20 mouse cellular contexts compared by ENCODE assay signal in the genomic region with DNA sequence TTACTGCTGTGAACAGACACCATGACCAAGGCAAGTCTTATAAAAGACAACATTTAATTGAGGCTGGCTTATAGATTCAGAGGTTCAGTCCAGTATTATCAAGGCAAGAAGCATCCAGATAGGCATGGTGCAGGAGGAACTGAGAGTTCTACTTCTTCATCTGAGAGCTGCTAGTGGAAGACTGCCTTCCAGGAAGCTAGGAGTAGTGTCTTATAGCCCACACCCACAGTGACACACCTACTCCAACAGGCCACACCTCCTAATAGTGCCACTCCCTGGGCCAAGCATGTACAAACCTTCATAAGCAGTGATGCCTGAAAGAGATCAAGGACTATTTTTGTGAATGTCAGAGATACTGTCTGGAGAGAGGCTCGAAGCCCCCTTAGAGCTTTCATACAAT.
DNase-seq lines count a peak whose midpoint lies in the region; ATAC-seq lines count a peak whose summit lies in the region.
"Had no signal": no experiment of that assay in that cellular context is flagged by ENCODE, and none has a peak within 500 bp of the region (broad histone marks: within the 10 kb centered on the region; RNA-seq: fewer than 3 reads in every experiment).

No protein-coding gene starts in this region.

- DNase-seq in liver, embryonic 11.5 days (ENCODE audit: low spot score) = no peak
- DNase-seq in limb, embryonic 10.5 days (ENCODE audit: low spot score) = no peak
- DNase-seq in thymus, adult 18-20 months = no peak
- DNase-seq: adrenal gland, adult 2 months; adrenal gland, postnatal 25 days; cerebellum, adult 11 months; cerebellum, adult 8-10 months; cerebellum, postnatal 14 days; gastrocnemius, postnatal 10 days; heart, adult 2 months had no signal

- peak; percentile 67; the same call in 1 of the 2 replicates for ATAC-seq in liver, embryonic 12.5 days
- no peak for ATAC-seq in liver, embryonic 11.5 days (replicated peaks; ENCODE audit: low FRiP score)
- ATAC-seq in erythroid progenitor cell, adult 5-6 weeks (replicated peaks; ENCODE audit: low FRiP score, poor library complexity, severe bottlenecking) = peak; percentile 52
- peak; percentile 65 for ATAC-seq in liver, embryonic 15.5 days (ENCODE audit: insufficient read depth)
- no peak for ATAC-seq in midbrain, embryonic 15.5 days (replicated peaks)
- ATAC-seq: forebrain, embryonic 15.5 days had no signal

- H3K9me3 ChIP-seq in liver, embryonic 12.5 days (replicated peaks) = no peaks in the 10 kb centered on the region
- no peaks in the 10 kb centered on the region for H3K9me3 ChIP-seq in liver, embryonic 11.5 days (ENCODE audit: control insufficient read depth, low read length)
- H3K9me3 ChIP-seq in liver, embryonic 15.5 days (replicated peaks) = no peaks in the 10 kb centered on the region
- H3K9me3 ChIP-seq in limb, embryonic 10.5 days (replicated peaks) = no peaks in the 10 kb centered on the region
- no peaks in the 10 kb centered on the region for H3K9me3 ChIP-seq in midbrain, embryonic 15.5 days
- H3K9me3 ChIP-seq: embryonic facial prominence, embryonic 13.5 days; forebrain, embryonic 10.5 days; forebrain, embryonic 15.5 days; heart, embryonic 12.5 days; hindbrain, embryonic 10.5 days had no signal

- H3K4me1 ChIP-seq in liver, embryonic 12.5 days = 0 out of 2 replicates have a peak, but pooled peaks cover 6% of the 10 kb centered on the region
- H3K4me1 ChIP-seq in liver, embryonic 11.5 days (replicated peaks; ENCODE audit: control insufficient read depth, insufficient read depth, low read length) = no peaks in the 10 kb centered on the region
- peaks cover 7% of the 10 kb centered on the region; the same call in 1 of the 2 replicates for H3K4me1 ChIP-seq in liver, embryonic 15.5 days (replicated peaks)
- H3K4me1 ChIP-seq in limb, embryonic 10.5 days = no peaks in the 10 kb centered on the region
- no peaks in the 10 kb centered on the region for H3K4me1 ChIP-seq in midbrain, embryonic 15.5 days
- H3K4me1 ChIP-seq: embryonic facial prominence, embryonic 13.5 days; forebrain, embryonic 10.5 days; forebrain, embryonic 15.5 days; heart, embryonic 12.5 days; hindbrain, embryonic 10.5 days had no signal

- H3K4me2 ChIP-seq in liver, embryonic 12.5 days = no peak overlapping the region
- H3K4me2 ChIP-seq in liver, embryonic 11.5 days = no peak overlapping the region
- H3K4me2 ChIP-seq in liver, embryonic 15.5 days = no peak overlapping the region
- no peak overlapping the region for H3K4me2 ChIP-seq in midbrain, embryonic 15.5 days
- H3K4me2 ChIP-seq: embryonic facial prominence, embryonic 13.5 days; forebrain, embryonic 15.5 days; heart, embryonic 12.5 days; hindbrain, embryonic 14.5 days had no signal

- H3K36me3 ChIP-seq in liver, embryonic 12.5 days = no peaks in the 10 kb centered on the region
- H3K36me3 ChIP-seq in liver, embryonic 11.5 days (ENCODE audit: control insufficient read depth, insufficient read depth, low read length) = no peaks in the 10 kb centered on the region
- H3K36me3 ChIP-seq in liver, embryonic 15.5 days (replicated peaks) = no peaks in the 10 kb centered on the region
- no peaks in the 10 kb centered on the region for H3K36me3 ChIP-seq in limb, embryonic 10.5 days
- no peaks in the 10 kb centered on the region for H3K36me3 ChIP-seq in midbrain, embryonic 15.5 days (replicated peaks)
- H3K36me3 ChIP-seq: embryonic facial prominence, embryonic 13.5 days; forebrain, embryonic 10.5 days; forebrain, embryonic 15.5 days; heart, embryonic 12.5 days; hindbrain, embryonic 10.5 days had no signal

- H3K27ac ChIP-seq in liver, embryonic 12.5 days = no peak overlapping the region
- no peak overlapping the region for H3K27ac ChIP-seq in liver, embryonic 11.5 days (ENCODE audit: low read depth, low read length)
- no peak overlapping the region for H3K27ac ChIP-seq in liver, embryonic 15.5 days (replicated peaks)
- H3K27ac ChIP-seq in limb, embryonic 10.5 days = no peak overlapping the region
- no peak overlapping the region for H3K27ac ChIP-seq in midbrain, embryonic 15.5 days
- H3K27ac ChIP-seq: embryonic facial prominence, embryonic 13.5 days; forebrain, embryonic 10.5 days; forebrain, embryonic 15.5 days; heart, adult 2 months; hindbrain, embryonic 10.5 days; hindbrain, embryonic 14.5 days had no signal

- H3K9ac ChIP-seq in liver, embryonic 12.5 days = no peak overlapping the region
- no peak overlapping the region for H3K9ac ChIP-seq in liver, embryonic 11.5 days (ENCODE audit: low read depth, low read length)
- H3K9ac ChIP-seq in liver, embryonic 15.5 days = no peak overlapping the region
- H3K9ac ChIP-seq in midbrain, embryonic 15.5 days = no peak overlapping the region
- H3K9ac ChIP-seq: embryonic facial prominence, embryonic 13.5 days; forebrain, embryonic 15.5 days; heart, embryonic 12.5 days; hindbrain, embryonic 14.5 days had no signal

- no peaks in the 10 kb centered on the region for H3K27me3 ChIP-seq in liver, embryonic 12.5 days (replicated peaks)
- no peaks in the 10 kb centered on the region for H3K27me3 ChIP-seq in liver, embryonic 11.5 days (replicated peaks; ENCODE audit: control insufficient read depth, insufficient read depth, low read length)
- no peaks in the 10 kb centered on the region for H3K27me3 ChIP-seq in liver, embryonic 15.5 days
- no peaks in the 10 kb centered on the region for H3K27me3 ChIP-seq in limb, embryonic 10.5 days (ENCODE audit: low read depth, poor library complexity, severe bottlenecking)
- no peaks in the 10 kb centered on the region for H3K27me3 ChIP-seq in midbrain, embryonic 15.5 days (replicated peaks)
- H3K27me3 ChIP-seq: embryonic facial prominence, embryonic 13.5 days; forebrain, embryonic 15.5 days; heart, embryonic 12.5 days had no signal

- H3K4me3 ChIP-seq in liver, embryonic 12.5 days = no peak overlapping the region
- no peak overlapping the region for H3K4me3 ChIP-seq in liver, embryonic 11.5 days (ENCODE audit: low read depth, low read length)
- no peak overlapping the region for H3K4me3 ChIP-seq in liver, embryonic 15.5 days (replicated peaks)
- no peak overlapping the region for H3K4me3 ChIP-seq in limb, embryonic 10.5 days
- H3K4me3 ChIP-seq in midbrain, embryonic 15.5 days = no peak overlapping the region
- H3K4me3 ChIP-seq: embryonic facial prominence, embryonic 13.5 days; forebrain, embryonic 10.5 days; forebrain, embryonic 15.5 days; heart, adult 2 months; heart, embryonic 12.5 days; hindbrain, embryonic 10.5 days had no signal

- WGBS in liver, embryonic 12.5 days (ENCODE audit: insufficient replicate concordance) = 62% methylated on average over 1 of the region's 1 CpGs
- WGBS in liver, embryonic 11.5 days = 87% methylated on average over 1 of the region's 1 CpGs
- 69% methylated on average over 1 of the region's 1 CpGs for WGBS in liver, embryonic 15.5 days (ENCODE audit: insufficient replicate concordance)
- WGBS in limb, embryonic 10.5 days = 95% methylated on average over 1 of the region's 1 CpGs
- WGBS in midbrain, embryonic 15.5 days = 80% methylated on average over 1 of the region's 1 CpGs

Comparison
In these comparisons a context has a peak if more than half of its experiments do, and no peak if none do; other contexts are left out.
1. ATAC-seq: peak in liver, embryonic 12.5 days (single experiment), erythroid progenitor cell, adult 5-6 weeks (single experiment) and liver, embryonic 15.5 days (single experiment); none in liver, embryonic 11.5 days (single experiment) and midbrain, embryonic 15.5 days (single experiment).